Mouse (Mus musculus) hindbrain, embryonic 11.5 days (tissue): Measurements from ENCODE around the gene Limch1. TPM values are rescaled to one million over a fixed set of nuclear protein-coding genes. Genes with fewer than 3 reads are reported as not detected.

Experiments used
- ATAC-seq: fragments of 200-750 bp; cut with Nextera tagmentation; 2 replicates; pipeline ENCODE4 v1.8.0; 2017; ENCODE audit warnings: mild to moderate bottlenecking, moderate TSS enrichment, moderate library complexity; ENCODE audit not compliant: low FRiP score
- DNase-seq: peaks from one replicate; pipeline ENCODE4 v3.0.0-alpha.2; 2015; ENCODE audit warnings: low spot score
- H3K27ac ChIP-seq: fragments of 300-500 bp; sonication (generic); 2 replicates; pipeline ENCODE4 v1.5.1; 2014; ENCODE audit warnings: mild to moderate bottlenecking, low read depth, low read length
- H3K27me3 ChIP-seq: fragments of 300-500 bp; sonication (generic); 2 replicates; pipeline ENCODE4 v1.6.1; 2014; ENCODE audit warnings: mild to moderate bottlenecking, low read length, moderate library complexity, mixed read lengths; ENCODE audit not compliant: control insufficient read depth, insufficient read depth
- H3K36me3 ChIP-seq: fragments of 300-500 bp; sonication (generic); 2 replicates; pipeline ENCODE4 v1.6.1; 2014; ENCODE audit warnings: mild to moderate bottlenecking, low read length, moderate library complexity, mixed read lengths; ENCODE audit not compliant: control insufficient read depth, insufficient read depth
- H3K4me1 ChIP-seq: fragments of 300-500 bp; sonication (generic); replicated peaks from 2 replicates; pipeline ENCODE4 v1.6.1; 2014; ENCODE audit warnings: low read length, mixed read lengths; ENCODE audit not compliant: control insufficient read depth, insufficient read depth
- H3K4me2 ChIP-seq: fragments of 300-500 bp; sonication (generic); replicated peaks from 2 replicates; pipeline ENCODE4 v1.6.1; 2014; ENCODE audit warnings: mild to moderate bottlenecking, low read depth, low read length
- H3K4me3 ChIP-seq: fragments of 300-500 bp; sonication (generic); 2 replicates; pipeline ENCODE4 v1.5.1; 2014; ENCODE audit warnings: low read depth, low read length
- H3K9ac ChIP-seq: fragments of 300-500 bp; sonication (generic); 2 replicates; pipeline ENCODE4 v1.6.1; 2014; ENCODE audit warnings: low read depth, low read length
- H3K9me3 ChIP-seq: fragments of 300-500 bp; sonication (generic); 2 replicates; pipeline ENCODE4 v1.6.1; 2016; ENCODE audit warnings: low read length; ENCODE audit not compliant: control insufficient read depth
- WGBS: fragments of 180-500 bp; shearing (Covaris S2); extraction: QIAGEN DNeasy Blood & Tissue Kit; methylation state at CpG from one replicate; pipeline ENCODE4 v1.1.7; 2014; 5-methylcytosine and 5-hydroxymethylcytosine counted together
- polyA plus RNA-seq: library from polyadenylated mRNA; unstranded; fragments of >200 nt; fragmentation: Nextera tagmentation; extraction: Ambion mirVana; gene quantifications from 2 replicates; pipeline ENCODE4 v1.2.1, GENCODE M21; 2014

Limch1 gene
- polyA plus RNA-seq, 1 experiment from 2014 or later: 81.7 TPM

DNA sequence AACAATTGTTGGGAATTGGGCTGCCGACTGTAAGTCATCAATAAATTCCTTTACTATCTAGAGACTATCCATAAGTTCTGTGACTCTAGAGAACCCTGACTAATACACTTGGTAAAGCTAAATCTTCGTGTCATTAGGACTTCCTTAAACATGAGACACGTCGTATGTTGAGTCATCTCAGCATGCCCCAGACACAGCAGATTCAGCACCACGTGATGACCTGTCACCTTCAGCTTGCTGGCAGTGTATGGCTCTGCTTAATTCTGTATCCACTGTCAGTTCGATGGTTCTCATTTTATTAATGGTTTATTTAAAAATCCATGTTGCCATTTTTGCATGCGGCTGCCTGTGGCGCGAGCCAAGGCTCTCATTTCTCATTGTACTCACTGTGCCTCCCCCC is 298.3 kb downstream of the Limch1 start:
- Histone ChIP-seq H3K27me3 (no peaks in the 10 kb centered on the region), H3K9ac (no peak overlapping the region), H3K4me1 (no peaks in the 10 kb centered on the region), H3K27ac (no peak overlapping the region), H3K36me3 (no peaks in the 10 kb centered on the region), H3K4me2 (no peak overlapping the region), H3K9me3 (no peaks in the 10 kb centered on the region), H3K4me3 (no peak overlapping the region)
- DNase-seq: no peak
- no peak for ATAC-seq
- WGBS: 86% methylated on average over 8 of the region's 9 CpGs

DNA sequence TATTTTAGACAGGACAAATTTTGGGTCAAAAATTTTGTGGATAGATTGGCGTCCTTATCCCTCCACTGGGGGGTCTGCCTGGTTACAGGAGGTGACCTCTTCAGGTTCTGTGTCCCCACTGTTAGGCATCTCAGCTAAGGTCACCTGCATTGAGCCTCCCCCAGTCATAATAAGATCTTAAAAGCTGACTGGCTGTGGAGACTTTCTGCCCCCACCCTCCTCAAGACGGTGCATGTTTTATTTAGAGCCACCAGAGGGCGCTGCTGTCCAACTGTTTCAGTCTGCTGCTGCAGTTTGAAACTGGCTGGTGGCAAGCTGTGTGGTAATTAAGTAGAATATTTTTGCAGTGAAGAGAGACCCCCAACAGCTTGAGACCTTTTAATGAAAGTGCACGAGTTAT is 302.4 kb downstream of the Limch1 start:
- Histone ChIP-seq H3K4me2 (no peak overlapping the region), H3K9ac (no peak overlapping the region), H3K36me3 (no peaks in the 10 kb centered on the region), H3K4me3 (no peak overlapping the region), H3K27ac (no peak overlapping the region), H3K4me1 (no peaks in the 10 kb centered on the region), H3K27me3 (no peaks in the 10 kb centered on the region), H3K9me3 (no peaks in the 10 kb centered on the region)
- DNase-seq (peak; percentile 84), ATAC-seq (peak; percentile 43; the same call in 1 of the 2 replicates)
- 11% methylated on average over 4 of the region's 4 CpGs for WGBS

DNA sequence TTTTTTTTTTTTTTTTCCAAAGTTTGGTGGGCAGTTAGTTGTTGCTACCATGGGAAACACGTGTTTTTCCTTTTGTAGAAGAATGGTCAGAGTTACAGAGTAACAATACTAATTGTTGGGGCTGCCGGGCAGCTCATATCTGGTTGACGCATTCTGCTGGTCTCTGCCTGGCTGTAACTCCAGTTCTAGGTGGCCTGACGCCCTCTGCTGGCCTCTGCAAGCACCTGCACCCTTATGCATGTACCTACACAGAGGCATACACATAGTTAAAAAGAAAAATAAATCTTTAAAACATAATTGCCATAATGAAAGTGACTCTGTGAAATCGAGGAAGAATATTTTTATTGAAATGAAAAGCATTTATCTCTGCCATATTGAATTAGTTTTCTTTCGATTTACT is 312.2 kb downstream of the Limch1 start:
- H3K4me1 ChIP-seq: no peaks in the 10 kb centered on the region
- ATAC-seq (no peak), DNase-seq (no peak)
- no peak overlapping the region for H3K4me3 ChIP-seq
- no peaks in the 10 kb centered on the region for H3K27me3 ChIP-seq
- no peak overlapping the region for H3K9ac ChIP-seq
- no peaks in the 10 kb centered on the region for H3K9me3 ChIP-seq
- 81% methylated on average over 6 of the region's 6 CpGs for WGBS
- no peaks in the 10 kb centered on the region for H3K36me3 ChIP-seq
- H3K4me2 ChIP-seq: no peak overlapping the region
- no peak overlapping the region for H3K27ac ChIP-seq

DNA sequence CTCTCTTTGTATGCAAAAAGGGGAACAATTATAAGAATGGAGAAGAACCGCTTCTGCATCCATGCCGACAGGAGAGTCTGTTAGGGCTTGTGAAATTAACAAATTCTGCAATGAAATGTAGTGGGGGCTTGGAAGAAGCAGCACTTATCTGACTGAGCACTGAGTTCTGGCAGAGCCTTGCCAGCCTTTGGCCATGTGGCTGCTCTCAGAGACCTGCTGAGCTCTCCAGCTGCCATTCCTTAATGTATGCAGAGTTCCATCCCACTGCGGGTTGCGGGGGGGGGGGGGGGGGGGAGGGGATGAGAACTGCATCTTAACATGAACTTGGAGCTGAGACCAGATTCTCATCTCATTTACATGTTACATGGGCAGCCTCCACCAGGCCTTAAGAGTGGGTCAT is 314.9 kb downstream of the Limch1 start:
- H3K9me3 ChIP-seq: no peaks in the 10 kb centered on the region
- 66% methylated on average over 2 of the region's 4 CpGs for WGBS
- no peak overlapping the region for H3K4me3 ChIP-seq
- no peak overlapping the region for H3K27ac ChIP-seq
- H3K4me2 ChIP-seq: no peak overlapping the region
- H3K36me3 ChIP-seq: no peaks in the 10 kb centered on the region
- H3K27me3 ChIP-seq: no peaks in the 10 kb centered on the region
- H3K4me1 ChIP-seq: no peaks in the 10 kb centered on the region
- DNase-seq (no peak), ATAC-seq (no peak)
- H3K9ac ChIP-seq: no peak overlapping the region

DNA sequence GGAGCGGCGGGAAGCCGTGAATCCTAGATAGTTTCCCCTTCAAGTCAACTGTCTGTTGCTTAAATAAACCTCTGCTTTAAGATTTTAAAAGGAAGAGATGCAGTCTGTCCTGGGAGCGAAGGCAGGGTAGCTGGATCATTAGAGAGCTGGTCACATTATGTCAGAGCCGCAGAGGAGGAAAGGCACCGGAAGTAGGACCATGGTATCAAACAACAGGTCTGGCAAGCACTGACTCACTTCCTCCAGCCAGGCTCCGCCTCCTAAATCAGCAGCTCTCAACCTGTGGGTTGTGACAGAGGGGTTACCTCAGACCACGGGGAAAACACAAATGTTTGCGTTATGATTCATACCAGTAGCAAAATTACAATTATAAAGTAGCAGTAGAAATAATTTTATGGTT is 318.0 kb downstream of the Limch1 start:
- no peak overlapping the region for H3K4me2 ChIP-seq
- H3K27ac ChIP-seq: no peak overlapping the region
- H3K4me1 ChIP-seq: no peaks in the 10 kb centered on the region
- no peak for DNase-seq
- no peaks in the 10 kb centered on the region for H3K9me3 ChIP-seq
- ATAC-seq: no peak
- H3K4me3 ChIP-seq: no peak overlapping the region
- H3K27me3 ChIP-seq: no peaks in the 10 kb centered on the region
- WGBS: 91% methylated on average over 9 of the region's 9 CpGs
- H3K36me3 ChIP-seq: no peaks in the 10 kb centered on the region
- no peak overlapping the region for H3K9ac ChIP-seq

DNA sequence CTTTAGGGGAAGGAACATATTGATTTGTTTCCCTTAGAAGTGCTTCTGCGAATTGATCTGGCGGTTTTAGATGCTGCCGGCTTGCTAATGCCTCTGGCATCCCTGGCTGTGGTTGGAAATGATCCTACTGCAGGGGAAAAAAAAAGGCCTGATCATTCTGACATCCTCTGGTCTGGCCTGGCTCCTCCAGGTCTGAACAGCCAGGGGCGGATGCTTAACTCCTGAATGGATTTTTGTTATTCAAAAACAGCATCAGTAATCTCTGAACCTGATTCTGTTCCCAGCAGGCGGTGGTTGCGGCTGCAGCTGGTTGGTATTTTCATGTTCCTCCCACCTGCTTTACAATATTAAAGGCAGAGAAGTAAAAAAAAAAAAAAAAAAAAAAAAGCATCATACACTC is 337.5 kb downstream of the Limch1 start:
- ATAC-seq (no peak), DNase-seq (no peak)
- Histone ChIP-seq H3K4me2 (no peak overlapping the region), H3K4me1 (no peaks in the 10 kb centered on the region), H3K9me3 (no peaks in the 10 kb centered on the region), H3K9ac (no peak overlapping the region), H3K36me3 (no peaks in the 10 kb centered on the region), H3K4me3 (no peak overlapping the region), H3K27ac (no peak overlapping the region), H3K27me3 (no peaks in the 10 kb centered on the region; the same call in 1 of the 2 replicates)
- WGBS: 26% methylated on average over 6 of the region's 6 CpGs

DNA sequence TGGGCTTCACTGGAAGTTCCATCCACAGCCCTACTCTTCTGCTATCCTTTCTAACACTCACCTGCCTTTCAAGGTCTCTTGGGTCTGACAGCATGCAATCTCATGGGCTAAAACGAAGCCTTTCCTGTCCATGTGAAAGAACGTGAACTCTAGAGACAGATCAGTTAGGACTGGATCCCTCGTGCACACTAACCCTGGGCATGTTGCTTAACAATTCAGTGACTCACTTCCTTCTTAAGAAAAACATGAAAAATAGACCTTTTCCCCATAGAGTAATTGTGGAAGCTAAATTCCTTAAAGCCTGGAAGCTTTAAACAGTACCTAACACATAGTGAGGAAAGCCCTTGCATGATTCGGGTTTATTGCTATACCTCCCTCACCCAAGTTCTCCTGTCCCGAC is 345.2 kb downstream of the Limch1 start:
- Histone ChIP-seq H3K4me3 (no peak overlapping the region), H3K27ac (no peak overlapping the region), H3K9ac (no peak overlapping the region), H3K36me3 (no peaks in the 10 kb centered on the region), H3K4me2 (no peak overlapping the region), H3K27me3 (peaks cover 35% of the 10 kb centered on the region), H3K9me3 (no peaks in the 10 kb centered on the region), H3K4me1 (no peaks in the 10 kb centered on the region)
- ATAC-seq (no peak), DNase-seq (no peak)
- WGBS: 78% methylated on average over 5 of the region's 5 CpGs

DNA sequence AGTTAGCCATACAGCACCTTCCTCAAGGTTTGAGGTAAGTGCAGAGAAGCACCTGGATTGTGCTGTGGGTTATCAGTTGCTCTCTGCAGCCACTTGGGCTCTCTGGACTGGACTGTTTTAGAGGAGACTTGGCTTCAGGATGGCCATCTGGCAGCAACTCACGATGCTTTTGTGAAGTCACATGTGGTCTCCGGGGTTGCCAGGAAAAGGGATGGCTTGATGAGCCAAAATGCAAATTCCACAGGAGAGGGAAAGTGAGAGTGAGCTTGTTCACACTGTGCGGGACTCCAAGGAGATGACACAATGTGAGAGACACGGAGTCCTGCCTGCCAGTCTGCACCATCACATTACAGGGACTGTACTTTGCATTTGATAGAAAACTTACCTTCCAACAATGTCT is 346.1 kb downstream of the Limch1 start:
- ATAC-seq: peak; percentile 46; the same call in 1 of the 2 replicates

DNA sequence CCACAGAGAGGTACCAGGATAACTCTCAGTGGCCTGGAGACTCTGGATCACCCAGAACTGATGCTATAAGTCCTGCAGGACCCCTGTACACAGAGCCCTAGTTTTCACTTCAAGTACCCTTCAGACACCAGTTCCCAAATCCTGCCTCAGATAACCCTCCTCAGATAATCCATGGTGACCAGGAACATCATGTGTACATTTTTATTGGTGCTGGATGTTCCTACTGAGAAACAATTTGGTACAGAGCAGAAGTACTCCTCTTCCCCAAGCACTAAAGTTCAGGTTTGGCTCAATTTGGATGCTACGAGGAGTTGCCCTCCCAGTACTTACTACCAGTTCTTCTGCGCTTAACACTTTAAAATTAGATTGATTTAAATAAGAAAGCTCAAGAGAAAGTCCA is 348.4 kb downstream of the Limch1 start:
- peak overlapping the region; percentile 36; the same call in 1 of the 2 replicates for H3K27ac ChIP-seq
- no peak overlapping the region for H3K4me3 ChIP-seq
- ATAC-seq: no peak
- peak; percentile 33 for DNase-seq
- no peak overlapping the region for H3K9ac ChIP-seq
- no peak overlapping the region for H3K4me2 ChIP-seq
- WGBS: 12% methylated on average over 2 of the region's 2 CpGs
- peaks cover 61% of the 10 kb centered on the region for H3K27me3 ChIP-seq
- no peaks in the 10 kb centered on the region for H3K9me3 ChIP-seq
- H3K36me3 ChIP-seq: no peaks in the 10 kb centered on the region
- H3K4me1 ChIP-seq: peaks cover 5% of the 10 kb centered on the region

More for the DNA sequence above, 346.1 kb downstream of the Limch1 start:
- Histone ChIP-seq H3K9me3 (no peaks in the 10 kb centered on the region), H3K27me3 (peaks cover 42% of the 10 kb centered on the region), H3K36me3 (no peaks in the 10 kb centered on the region), H3K4me1 (peaks cover 5% of the 10 kb centered on the region), H3K4me3 (no peak overlapping the region), H3K4me2 (no peak overlapping the region), H3K27ac (no peak overlapping the region), H3K9ac (no peak overlapping the region)
- 18% methylated on average over 4 of the region's 4 CpGs for WGBS
- DNase-seq: no peak
